Mouse (Mus musculus): ENCODE measurements around the gene Gfm2. TPM values are rescaled to one million over a fixed set of nuclear protein-coding genes. Genes with fewer than 3 reads are reported as not detected.

The Gfm2 gene
- total RNA-seq, 2 experiments from 2014 or later, result 32.2 to 35.5 TPM

- no peak for DNase-seq
Observed at GRCm38 (mm10) chr13:97230101-97230500, 92.4 kb downstream of the Gfm2 start.

Other genes starting within 250 kb of the Gfm2 start
- gene Gcnt4, start 213.2 kb upstream of the Gfm2 start, total RNA-seq (2021), result under 1 TPM; 0.21 to 0.41 TPM
- gene 1700029F12Rik, start 103.6 kb upstream of the Gfm2 start, total RNA-seq (2021), result not detected
- under 1 TPM in 1 of 2 experiments, not detected in 1; 0.12 TPM for gene Fam169a, start 70.7 kb upstream of the Gfm2 start, total RNA-seq (2021)
- gene Gm6169, start 38.7 kb upstream of the Gfm2 start, total RNA-seq (2021), result 10 to 100 TPM in 1 of 2 experiments, under 1 TPM in 1; 0.52 to 13.3 TPM
- 10 to 100 TPM; 77.3 to 84.0 TPM for gene Nsa2, start within 50 bp of the Gfm2 start, total RNA-seq (2021)
- gene Hexb, start 60.4 kb downstream of the Gfm2 start, total RNA-seq (2021), result 10 to 100 TPM; 16.2 to 25.9 TPM
- gene Enc1, start 103.2 kb downstream of the Gfm2 start, total RNA-seq (2021), result 1 to 10 TPM; 6.4 to 8.2 TPM

Data from gastrocnemius, postnatal 10 days (tissue).